Mouse (Mus musculus) myocyte (in vitro differentiated cells): ENCODE data around the gene Supt6.

Experiments used
- POLR2AphosphoS2 ChIP-seq: IDR thresholded peaks from one replicate; pipeline ENCODE4 v1.6.1; 2011; ENCODE audit warnings: low read depth, control low read depth; ENCODE audit not compliant: insufficient read length
- TCF12 ChIP-seq: IDR thresholded peaks from one replicate; pipeline ENCODE4 v1.6.1; 2011; ENCODE audit warnings: mild to moderate bottlenecking, control low read depth; ENCODE audit not compliant: poor library complexity, insufficient read depth, severe bottlenecking

DNA sequence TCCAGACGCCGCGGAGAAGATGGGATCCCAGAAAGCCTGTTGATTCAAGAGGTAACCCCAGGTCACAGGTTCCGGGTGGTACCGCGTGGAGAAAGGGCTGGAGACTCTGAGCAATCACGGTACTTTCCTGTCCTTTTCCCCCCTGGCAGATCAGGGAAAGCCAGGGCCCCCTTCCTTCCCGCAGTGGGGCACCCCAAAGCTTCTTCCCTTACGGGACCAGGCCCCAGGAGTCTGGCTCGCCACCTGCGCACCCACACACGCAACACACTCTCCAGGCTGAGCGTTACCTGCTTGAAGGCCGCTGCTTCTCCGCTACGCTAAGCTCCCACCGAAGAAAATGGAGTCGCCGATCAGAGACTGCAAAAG is 543 bp downstream of the Supt6 start:
- TF ChIP-seq POLR2AphosphoS2, result no peak
- no peak for TF ChIP-seq TCF12
